Mouse (Mus musculus) lung, postnatal 4 days (tissue): ENCODE measurements around the gene Galnt14.

ENCODE experiments used
- DNase-seq, 2 experiments: peaks; one replicate each; pipeline ENCODE4 v3.0.0; 2021

The Galnt14 gene

DNA sequence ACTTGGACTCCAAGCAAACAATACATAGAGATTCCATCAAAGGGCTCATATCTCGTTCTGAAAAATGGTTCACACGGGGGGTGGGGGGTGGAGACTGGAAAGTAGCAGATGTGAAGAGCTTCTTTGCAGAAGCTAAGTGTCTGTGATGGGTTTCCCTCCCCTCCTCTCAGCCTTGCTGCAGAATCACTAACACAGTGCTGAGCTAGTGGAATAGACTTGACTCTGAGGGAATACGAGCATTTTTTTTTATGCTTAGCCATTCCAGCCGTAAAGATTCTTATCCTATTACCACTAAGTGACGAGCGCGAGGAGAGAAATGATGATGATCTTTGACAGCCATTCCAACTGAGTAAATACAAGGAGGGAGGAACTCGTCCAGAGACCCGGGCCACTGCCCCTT, 142.0 kb downstream of the Galnt14 start:
- no peak for DNase-seq

DNA sequence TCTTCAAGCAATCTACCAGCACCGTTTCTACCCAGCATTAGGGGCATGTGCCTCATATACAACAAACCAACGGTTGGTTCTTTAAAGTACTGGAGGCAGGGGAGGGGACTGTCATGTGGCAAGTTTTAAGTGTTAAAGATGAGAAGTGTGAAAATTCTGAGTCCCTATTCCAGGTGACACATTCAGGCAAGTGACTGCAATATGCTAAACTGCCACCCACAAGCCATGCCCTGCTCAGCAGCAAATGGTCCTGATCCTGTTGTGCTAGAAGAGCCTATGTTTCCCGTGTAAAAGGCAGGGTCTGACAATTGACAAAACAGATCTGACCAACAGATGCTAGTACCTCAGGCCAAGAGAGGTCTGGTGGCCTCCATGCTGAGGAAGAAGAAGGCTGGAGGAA, 149.1 kb downstream of the Galnt14 start:
- DNase-seq: no peak

DNA sequence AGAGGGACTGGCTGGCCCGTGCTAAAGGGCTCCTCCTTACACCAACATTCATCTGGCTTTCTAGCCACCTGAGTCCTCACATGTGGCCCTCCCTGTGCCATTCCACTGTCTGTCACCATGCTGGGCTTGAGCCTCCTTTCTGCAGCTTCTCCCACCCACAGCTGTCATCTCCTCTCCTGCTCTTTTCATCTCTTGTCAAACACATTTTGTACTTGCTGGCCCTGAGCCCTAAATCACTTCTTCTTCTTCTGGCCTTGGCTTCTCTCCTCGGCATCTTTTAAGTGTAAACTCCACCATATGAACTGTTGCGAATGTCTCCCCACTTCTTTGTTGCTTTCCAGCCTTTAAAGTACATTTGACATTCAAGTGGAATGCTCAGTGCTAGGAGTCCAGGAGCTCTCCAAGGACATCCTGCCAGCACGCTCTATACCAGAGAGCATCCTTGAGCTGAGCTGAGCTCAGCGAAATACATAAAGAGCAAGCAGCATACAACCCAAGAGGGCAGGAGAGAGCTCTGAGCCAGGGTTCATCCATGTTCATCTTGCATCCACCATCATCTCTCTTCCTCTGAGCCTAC, 150.0 kb downstream of the Galnt14 start:
- DNase-seq: no peak

DNA sequence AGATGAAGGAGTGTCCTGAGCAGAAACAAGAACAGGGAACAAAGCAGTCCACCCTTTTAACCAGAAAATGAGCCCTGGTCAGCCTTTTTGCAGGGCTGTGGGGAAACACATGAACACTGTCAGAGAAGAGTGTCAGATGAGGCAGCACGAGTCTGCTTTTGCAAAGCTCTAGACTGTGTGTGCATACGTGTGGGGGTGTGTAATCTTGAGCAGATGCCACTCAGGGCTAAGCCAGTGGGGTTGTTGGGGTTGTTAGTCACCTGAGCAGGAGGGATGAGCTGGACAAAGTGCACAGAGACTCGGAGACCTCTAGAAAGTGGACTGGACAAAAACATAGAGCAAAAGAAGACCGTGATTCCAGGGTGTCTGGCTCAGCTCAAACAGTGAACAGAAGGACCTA, 150.8 kb downstream of the Galnt14 start:
- no peak for DNase-seq

DNA sequence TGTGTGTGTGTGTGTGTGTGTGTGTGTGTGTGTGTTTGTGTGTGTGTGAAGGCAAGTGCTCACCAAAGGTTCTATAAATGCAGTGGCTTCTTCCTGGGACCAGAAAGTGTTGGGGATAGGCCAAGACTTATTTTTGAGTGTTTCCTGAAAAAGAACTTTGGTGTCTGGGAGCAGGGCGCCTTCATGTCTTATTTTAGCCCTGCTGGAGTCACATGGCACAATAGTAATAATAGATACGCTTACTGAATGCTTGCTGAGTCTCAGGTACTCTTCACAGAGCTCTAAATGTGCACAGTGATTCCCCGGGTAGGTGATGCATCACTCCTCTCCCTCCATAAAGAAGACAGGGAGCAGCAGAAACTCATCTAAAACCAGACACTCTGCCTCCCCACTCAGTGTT, 153.2 kb downstream of the Galnt14 start:
- no peak for DNase-seq

DNA sequence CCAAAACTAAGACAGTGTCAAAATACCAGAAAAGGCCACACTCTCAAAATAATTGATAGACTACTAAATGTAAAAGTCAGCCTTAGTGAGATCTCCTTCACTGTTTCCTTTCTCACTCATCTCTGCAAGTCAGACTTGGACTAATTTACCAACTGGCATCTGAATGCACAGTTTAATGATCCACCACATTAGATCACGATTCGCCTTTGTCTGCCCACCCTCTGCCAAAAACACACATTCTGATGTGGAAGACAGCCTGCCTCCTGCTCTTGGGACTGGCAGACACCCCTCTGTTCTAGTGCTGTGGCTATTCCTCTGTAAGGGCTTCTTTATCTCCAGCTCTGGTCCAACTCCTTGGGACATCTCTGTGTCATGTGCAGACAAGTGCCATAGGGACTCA, 153.8 kb downstream of the Galnt14 start:
- DNase-seq: no peak

DNA sequence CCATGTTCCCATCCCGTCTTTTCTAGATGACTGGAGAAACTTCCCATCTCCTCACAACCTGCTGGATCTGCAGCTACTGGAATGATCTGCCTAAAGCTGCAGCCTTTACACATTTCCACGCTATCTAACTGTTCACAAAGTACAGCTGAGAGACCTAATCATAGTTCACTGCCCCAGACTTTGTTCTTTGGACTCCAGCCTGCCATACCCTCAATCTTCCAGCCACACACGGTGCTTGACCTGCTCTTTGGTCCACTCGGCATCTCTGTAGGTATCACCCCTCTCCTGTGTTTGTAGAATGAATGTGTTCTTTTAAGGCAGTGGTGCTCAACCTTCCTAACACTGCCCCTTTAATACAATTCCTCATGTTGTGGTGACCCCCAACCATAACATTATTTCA, 155.6 kb downstream of the Galnt14 start:
- no peak for DNase-seq

DNA sequence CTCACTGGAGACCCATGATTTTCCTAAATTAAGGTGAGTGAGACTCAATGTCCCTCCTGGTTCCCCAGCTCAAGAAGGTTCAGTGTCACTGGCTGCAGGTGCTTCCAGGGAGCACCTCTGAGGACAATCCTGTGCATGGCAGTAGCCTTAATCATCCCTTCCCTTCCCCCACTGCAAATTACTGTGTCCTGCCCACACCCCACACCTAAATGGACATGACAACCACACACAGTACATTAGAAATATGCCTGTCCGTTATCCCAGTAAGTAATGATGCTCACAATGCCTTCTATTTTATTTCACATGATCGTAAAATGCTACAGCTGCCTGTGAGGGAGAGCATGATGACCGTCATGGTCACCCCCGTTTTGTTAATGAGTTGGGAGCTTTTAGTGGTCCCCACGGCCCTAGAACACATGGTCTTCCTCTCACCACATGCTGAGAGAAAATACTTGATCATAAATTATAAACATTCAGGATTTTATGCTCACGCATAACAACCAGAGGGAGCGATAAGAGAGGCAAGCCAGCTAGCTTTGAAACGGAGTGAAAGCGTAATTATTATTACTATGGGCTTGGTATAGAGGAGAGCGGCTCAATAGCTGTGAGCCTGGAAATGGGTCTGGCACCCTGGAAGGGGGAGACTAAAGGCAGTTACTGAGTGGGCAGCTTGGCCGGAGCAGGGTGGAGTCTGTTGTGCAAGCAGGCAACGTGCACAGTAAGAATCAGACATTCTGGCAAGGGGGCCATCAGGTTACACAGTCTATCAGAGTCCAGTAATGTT, 161.3 kb downstream of the Galnt14 start:
- DNase-seq: no peak

DNA sequence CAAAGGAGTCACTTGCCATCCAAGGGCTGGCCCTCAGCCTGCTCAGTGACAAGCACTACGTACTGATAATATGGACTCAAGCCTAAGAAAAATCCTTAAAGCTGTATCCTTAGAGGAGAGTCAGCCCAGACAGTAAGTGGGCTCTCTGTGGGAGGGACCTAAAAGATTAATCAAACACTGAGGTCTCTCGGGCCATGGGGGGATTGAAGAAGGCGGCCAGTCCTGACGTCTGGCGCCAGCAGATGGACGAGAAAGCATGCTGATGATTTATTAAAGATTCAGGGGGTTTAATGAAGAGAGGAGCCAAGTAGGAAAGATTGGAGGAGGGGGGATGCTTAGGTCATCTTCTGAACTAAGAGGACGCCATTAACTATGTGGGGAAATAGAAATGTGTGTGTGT, 162.1 kb downstream of the Galnt14 start:
- DNase-seq: no peak

DNA sequence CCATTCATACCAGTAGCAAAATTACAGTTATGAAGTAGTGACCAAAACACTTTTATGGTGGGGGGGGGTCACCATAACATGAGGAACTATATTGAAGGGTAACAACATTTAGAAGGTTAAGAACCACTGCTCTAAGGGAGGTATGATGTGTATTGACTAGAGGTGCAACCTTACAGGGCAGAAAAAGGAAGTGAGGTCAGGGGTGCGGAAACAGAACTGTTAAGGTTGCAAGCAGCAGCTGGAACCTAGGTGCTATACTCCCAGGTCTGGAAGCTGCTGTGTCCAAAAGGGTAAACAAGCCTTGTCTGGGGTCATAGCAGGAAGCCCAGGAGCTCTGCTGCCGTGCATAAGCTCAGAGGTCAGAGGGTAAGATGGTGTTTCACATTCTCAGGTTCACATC, 162.8 kb downstream of the Galnt14 start:
- no peak for DNase-seq

DNA sequence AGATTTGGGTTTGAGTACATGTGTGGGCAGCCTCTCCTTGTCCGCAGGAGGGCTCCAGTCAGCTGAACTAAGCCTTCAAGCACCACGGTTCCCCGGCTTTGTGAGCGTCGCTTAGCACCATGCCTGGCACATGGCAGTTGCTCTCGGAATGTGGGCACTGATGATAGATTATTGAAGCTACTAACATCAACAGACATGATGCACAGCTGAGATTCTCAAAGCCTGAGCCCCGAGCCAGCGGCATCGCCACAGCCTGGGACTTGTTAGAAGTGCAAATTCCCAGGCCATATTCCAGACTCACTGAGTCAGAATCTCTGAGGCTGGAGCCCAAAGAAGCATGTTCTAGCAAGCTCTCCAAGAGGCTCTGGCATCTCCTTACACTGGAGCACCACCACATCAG, 168.3 kb downstream of the Galnt14 start:
- DNase-seq: no peak

DNA sequence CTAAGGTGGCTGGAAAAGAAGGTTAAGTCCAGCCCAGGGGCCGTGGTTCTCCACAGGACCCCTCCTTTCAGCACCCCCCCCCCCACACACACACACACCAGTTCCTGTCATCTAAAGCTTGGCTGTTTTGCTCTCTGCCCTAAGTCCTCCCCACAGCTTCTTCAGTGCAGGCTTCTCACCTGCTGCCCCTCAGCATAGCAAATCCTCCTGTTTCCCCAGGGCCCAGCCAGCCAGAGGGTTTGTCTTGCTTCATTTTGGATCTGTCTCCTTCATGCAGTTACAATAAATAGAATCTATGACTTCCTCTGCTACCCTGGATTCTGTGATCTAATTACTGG, 169.1 kb downstream of the Galnt14 start:
- no peak for DNase-seq

DNA sequence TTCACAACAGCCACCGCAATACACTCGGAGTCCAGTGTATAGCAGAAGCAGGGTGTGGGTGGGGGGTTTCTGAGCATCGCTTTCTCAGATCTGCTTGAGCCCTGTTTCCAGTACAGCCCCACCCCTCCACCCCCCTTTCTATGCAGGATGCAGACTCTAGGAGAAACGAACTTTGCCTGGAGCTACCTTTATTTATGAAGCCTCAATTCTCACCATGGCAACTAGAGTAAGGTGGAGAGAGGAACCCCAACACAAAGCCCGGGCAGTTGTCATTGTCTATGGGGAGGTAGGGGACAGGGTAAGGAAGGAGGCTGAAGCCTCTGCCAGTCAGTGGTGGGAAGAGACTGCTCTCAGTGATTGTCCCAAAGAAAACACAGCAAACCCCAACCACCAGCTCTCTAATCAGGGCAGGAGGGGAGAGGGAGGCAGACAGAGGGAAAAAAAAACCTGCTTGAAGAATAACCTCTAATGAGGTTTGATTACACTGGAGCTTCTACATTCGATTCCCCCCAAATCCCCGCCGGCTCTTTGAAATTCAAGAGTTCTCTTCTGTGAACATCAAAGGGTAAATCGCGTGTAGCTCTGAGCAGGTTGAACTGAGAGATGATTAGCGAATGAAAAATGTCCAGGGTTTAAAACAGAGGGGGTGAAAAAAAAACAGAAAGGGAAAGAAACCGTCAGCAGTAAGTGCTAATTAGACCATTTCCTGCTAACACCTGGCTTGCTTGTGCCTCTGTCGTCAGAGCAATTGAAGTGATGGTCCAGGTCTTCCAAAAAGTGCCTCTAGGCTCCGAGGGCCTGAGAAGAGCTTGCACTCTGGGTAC, 169.6 kb downstream of the Galnt14 start:
- DNase-seq: no peak

DNA sequence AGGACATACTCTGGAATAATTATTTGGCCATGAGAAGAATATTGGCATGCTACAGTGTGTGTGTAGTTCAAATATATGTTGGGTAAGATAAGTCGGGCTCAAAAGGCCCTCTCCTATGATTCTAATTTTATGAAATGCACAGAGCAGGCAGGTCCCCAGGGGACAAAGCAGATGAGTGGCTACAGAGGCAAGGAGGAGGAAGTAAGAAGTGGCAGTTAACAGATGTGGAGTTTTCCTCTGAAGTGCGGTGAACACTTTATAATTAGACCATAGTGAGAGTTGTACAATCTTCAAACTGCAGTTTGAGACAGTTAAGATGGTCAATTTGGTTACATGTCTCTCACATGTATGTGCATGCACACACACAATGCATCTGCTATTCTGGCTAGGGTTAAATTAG, 178.4 kb downstream of the Galnt14 start:
- no peak for DNase-seq

DNA sequence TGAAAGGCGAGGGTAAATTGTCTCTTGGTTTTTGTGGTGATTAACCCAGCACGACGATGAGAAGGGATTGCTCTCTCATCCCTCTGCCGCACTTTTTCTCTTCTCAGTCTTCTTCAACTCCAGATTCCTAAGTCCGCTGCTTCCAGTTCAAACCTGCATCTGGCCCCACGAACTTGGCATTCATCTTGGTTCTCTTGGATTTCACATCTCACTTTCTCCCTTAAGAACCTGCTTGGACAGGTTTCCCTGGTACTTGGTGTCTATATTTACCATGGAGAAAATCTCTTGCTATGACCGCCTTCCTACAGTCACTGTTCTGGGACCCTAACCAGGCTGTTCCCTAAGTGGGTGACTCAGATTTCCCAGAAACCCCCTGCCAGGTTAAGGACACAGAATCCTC, 188.1 kb downstream of the Galnt14 start:
- no peak for DNase-seq

DNA sequence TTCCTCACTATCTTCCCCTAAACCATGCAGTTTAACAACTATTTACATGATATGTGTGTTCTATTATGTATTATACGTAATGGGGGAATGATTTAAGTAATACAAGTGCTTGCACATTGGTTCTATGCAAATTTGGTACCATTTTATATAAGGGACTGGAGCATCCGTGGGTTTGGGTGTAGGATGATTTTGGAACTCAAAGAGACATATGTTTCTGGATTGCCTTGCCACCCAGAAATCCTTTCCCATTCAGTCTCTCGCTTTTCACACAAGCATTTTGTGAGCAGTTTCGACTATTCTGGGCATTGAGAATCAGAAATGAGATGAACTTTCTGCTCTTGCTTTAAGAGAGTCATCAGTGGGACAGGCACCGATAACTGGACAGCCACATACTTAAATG, 190.9 kb downstream of the Galnt14 start:
- no peak for DNase-seq

DNA sequence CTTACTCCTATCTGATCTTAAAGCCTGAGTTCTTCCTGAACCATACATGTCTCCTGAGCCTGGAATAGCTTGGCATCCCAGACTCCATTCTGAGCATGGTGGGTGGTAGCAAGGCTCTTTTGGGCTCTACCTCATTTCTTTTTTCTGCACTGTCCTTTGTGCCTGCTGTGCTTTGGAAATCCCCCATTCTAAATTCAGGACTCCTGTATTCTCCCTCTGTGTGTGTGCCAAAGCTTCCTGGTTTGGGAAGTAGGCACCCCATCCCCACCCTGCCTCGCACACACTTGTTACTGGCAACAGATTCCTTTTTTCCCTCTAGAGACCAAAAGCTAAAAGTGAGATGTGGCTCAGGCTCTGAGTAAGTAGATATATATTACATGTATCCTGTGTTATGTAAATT, 191.9 kb downstream of the Galnt14 start:
- DNase-seq: no peak

DNA sequence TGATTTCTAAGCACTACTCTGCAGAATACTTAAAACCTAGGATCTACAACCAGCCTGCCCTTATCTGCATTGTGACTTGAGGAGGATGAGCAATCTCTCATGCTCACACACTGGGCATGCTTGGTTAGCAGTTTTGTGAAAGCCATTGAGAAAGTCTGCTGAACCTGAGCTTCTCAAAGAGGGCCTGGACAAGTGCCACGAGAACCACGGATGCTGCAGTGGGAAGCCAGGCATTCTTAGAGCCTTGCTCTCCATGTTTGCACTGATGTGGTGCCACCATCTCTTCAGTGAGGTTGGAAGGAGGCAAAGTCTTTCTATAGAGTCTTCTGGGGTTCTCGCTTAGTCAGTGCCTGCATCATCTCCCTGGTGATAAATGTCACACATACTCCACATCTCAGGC, 194.7 kb downstream of the Galnt14 start:
- DNase-seq: no peak

DNA sequence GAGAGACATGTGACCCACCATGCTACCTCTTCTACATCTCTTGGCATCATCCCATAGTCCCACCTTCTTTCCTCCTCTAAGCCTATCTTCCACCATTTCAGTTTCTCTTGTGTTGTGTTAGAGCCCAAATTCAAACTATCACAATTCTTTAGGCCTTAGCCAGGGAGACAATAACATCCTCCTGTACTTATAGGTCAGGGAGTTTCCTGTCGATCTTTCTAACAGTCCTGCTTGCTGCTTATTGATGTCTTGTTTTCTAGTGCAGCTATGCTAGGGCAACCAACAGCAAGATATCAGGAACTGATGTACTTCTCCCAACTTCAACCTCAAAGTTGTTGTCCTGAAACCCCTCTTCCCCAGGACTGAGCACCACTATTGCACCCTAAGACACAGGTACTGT, 195.4 kb downstream of the Galnt14 start:
- DNase-seq: no peak

DNA sequence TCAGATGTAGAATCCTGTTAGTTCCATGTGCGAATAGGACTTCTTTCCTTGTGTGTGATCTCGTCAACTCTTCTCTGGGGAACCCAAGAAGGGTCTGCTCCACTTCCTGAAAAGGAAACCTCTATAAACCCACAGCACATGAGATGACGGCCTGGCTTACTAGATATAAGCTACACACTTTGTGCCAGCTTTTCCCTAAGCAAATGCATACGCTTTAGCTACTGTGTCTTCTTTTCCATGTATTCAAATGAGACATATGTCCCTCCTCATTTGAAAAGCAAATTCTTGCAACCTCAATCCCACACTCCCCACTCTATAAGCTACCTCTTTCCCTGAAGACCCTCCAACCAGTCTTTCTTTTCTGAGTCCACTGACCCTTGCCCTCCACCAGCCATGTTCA, 196.0 kb downstream of the Galnt14 start:
- no peak for DNase-seq

DNA sequence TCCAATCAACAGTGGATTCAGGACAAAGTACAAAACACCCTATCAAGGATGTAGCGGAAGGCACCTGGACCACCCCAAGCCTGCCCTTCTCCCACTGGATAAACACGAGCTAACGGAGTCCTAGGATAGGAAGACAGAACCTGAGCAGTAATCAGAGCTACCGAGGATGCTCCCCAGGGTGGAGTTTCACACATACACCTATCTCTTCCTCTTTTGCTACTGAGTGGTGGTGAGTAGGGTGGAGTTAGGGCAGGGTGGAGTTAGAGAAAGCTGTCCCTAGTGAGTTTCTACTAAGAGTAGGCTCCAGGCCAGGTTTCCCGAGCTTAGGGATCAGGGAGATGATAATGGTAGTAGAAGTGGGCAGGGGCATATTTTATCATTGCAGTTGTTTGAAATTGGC, 197.4 kb downstream of the Galnt14 start:
- no peak for DNase-seq

DNA sequence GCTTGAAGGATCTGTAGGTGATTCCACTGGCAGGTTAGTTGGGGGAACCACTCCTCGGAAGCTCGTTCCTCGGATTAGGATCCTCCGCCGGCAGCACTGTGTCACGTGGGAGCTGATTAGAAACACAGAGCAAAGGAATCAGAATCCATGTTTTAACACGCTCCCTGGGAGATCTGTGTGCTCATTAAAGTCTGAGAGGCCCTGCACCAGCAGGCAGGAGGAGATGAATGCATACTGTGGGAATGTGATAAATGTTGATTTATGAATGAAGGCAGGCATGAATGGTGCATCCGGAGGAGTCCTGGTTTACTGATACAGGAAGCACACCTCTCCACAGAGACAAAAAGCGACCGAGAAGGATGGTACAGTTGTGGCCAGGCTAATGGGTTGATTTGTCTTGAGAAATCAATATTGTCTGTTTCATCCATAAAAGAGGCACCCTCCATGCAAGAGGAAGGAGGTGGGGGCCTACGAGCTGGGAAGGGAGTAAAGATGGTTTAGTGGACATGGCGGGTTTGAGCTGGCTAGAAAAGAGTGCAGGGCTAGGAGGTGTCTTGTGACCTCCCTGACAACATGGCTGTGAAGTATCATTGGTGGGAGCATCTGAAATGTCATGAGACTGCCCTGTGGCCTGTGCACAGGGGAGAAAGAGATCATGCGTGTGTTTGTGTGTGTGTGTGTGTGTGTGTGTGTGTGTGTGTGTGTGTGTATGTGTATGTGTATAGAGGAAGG, 202.3 kb downstream of the Galnt14 start:
- no peak for DNase-seq

DNA sequence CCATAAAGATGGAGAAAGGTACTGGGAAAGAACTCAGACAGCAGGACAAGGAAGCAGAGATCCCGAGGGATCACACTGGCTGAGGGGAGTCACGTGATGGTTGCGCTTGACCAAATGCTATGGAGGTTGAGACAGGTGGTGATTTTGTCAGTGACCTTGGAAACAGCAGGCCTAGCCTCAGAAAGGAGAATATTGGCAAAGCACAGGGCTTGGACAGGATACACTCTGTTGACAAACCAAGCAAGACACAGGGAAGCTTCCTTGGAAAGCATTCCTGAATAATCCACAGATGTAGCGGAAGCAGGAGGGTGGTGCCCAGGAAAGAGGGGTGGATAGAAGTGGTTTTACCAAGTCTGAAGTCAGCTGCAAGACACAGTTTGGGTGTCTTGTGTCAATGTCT, 206.1 kb downstream of the Galnt14 start:
- no peak for DNase-seq

DNA sequence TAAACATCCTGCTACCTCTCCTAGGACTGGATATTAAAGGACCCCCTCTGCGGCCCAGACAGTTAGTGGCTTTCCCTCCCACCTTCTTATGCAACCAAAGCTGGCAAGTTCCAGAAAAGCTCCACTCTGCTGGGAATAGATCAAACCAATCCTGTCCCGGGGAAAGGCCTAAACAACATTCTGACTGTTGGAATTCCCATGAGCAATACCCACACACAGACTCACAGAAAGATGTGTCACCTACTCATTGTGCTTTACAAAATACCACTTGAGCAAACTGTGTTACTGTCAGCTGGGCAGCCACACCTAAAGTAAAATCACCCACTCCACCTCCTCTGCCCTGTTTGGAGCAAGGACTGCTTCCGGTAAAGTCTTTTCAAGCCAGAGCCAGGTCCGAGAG, 207.6 kb downstream of the Galnt14 start:
- DNase-seq: no peak
